Mouse (Mus musculus) heart, postnatal 0 days (tissue): ENCODE results near the gene Ndufa4.

ENCODE experiments used
- CTCF ChIP-seq: IDR thresholded peaks from 2 replicates; pipeline ENCODE4 v1.5.1; 2016; ENCODE audit warnings: antibody characterized with exemption, control low read depth, low read depth
- EP300 ChIP-seq: IDR thresholded peaks from 2 replicates; pipeline ENCODE4 v1.6.1; 2016; ENCODE audit warnings: antibody characterized with exemption, low read depth

- TF ChIP-seq EP300 (no peak), CTCF (no peak)
Observed at GRCm38 (mm10) chr6:11926082-11926595, 18.8 kb upstream of the Ndufa4 start.
